Mouse (Mus musculus) hindbrain, embryonic 14.5 days (tissue): ENCODE data around the gene Vmn1r188. TPM values are rescaled to one million over a fixed set of nuclear protein-coding genes. Genes with fewer than 3 reads are reported as not detected.

Source experiments
- microRNA-seq: library from miRNA; unstranded; fragments of <30 nt; microRNA quantifications from one replicate; pipeline ENCODE4, GENCODE M21; 2016
- polyA plus RNA-seq: library from polyadenylated mRNA; unstranded; fragments of >200 nt; fragmentation: Nextera tagmentation; extraction: Ambion mirVana; gene quantifications from 2 replicates; pipeline ENCODE4 v1.2.1, GENCODE M21; 2014

Gene Vmn1r188
- polyA plus RNA-seq, 1 experiment from 2014 or later: not detected

Small RNAs within 50 kb of the gene (microRNA-seq; reads per million reads assigned to microRNA genes)
- gene Gm26300 (not detected), gene Gm44390 (not detected), gene Gm44486 (not detected)

Other genes starting within 250 kb of the Vmn1r188 start
- gene Zfp184, start 139.3 kb upstream of the Vmn1r188 start, polyA plus RNA-seq: 14.9 and 18.2 TPM in 2 replicates
- gene Pom121l2, start 103.2 kb upstream of the Vmn1r188 start, polyA plus RNA-seq: not detected in 2 replicates
- gene Prss16, start 74.7 kb upstream of the Vmn1r188 start, polyA plus RNA-seq: not detected in 2 replicates
- 8.0 TPM in 1 of 2 replicates, not detected in the other for gene Hist1h2ah, start 48.9 kb upstream of the Vmn1r188 start, polyA plus RNA-seq
- gene Hist1h2bk, start 48.6 kb upstream of the Vmn1r188 start, polyA plus RNA-seq: 1.5 and 1.6 TPM in 2 replicates
- 6.0 and 6.2 TPM in 2 replicates for gene Hist1h4i, start 43.1 kb upstream of the Vmn1r188 start, polyA plus RNA-seq
- gene Hist1h2ag, start 41.5 kb upstream of the Vmn1r188 start, polyA plus RNA-seq: 4.4 and 5.3 TPM in 2 replicates
- gene Hist1h2bj, start 41.2 kb upstream of the Vmn1r188 start, polyA plus RNA-seq: 1.8 and 2.5 TPM in 2 replicates
- gene Vmn1r189, start 21.4 kb downstream of the Vmn1r188 start, polyA plus RNA-seq: not detected in 2 replicates
- not detected in 2 replicates for gene Vmn1r191, start 99.5 kb downstream of the Vmn1r188 start, polyA plus RNA-seq
- not detected in 2 replicates for gene Vmn1r192, start 106.7 kb downstream of the Vmn1r188 start, polyA plus RNA-seq
- 0.14 TPM in 1 of 2 replicates, not detected in the other for gene Vmn1r193, start 138.7 kb downstream of the Vmn1r188 start, polyA plus RNA-seq
- gene Vmn1r194, start 159.8 kb downstream of the Vmn1r188 start, polyA plus RNA-seq: not detected in 2 replicates
- gene Vmn1r195, start 186.1 kb downstream of the Vmn1r188 start, polyA plus RNA-seq: not detected in 2 replicates
- gene Vmn1r196, start 205.5 kb downstream of the Vmn1r188 start, polyA plus RNA-seq: not detected in 2 replicates
- gene Vmn1r197, start 240.1 kb downstream of the Vmn1r188 start, polyA plus RNA-seq: not detected in 2 replicates